Mouse (Mus musculus) CD4-positive, CD25-positive, alpha-beta regulatory T cell (primary cell): ENCODE results near the gene Krtap13-1. TPM values are rescaled to one million over a fixed set of nuclear protein-coding genes. Genes with fewer than 3 reads are reported as not detected.

ENCODE experiments used
- polyA plus RNA-seq: library from polyadenylated mRNA; unstranded; fragments of 100-300 nt; shearing (Covaris generic); gene quantifications from one replicate; pipeline ENCODE4 v1.2.1, GENCODE M21; 2017

The Krtap13-1 gene
- polyA plus RNA-seq, result not detected

DNA sequence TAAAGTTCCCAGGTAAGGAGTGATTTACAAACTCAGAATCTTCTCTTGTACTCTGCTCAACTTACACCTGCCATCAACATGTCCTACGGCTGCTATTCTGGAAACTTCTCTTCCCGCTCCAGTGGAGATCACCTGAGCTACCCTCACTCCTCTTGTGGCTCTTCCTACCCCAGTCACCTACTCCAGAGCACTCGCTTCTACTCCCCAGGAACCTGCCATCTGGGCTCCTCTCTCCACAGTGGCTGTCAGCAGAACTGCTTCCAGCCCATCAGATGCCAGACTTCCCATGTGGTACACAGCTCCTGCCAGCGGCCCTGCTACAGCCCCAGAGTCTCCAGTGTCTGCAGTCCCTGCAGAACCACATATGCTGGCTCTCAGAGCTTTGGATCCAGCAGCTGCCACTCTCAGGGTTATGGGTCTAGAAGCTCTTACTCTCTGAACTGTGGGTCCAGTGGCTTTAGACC is at the start of gene Krtap13-1:
Krtap13-1 (plus strand) TSS at position 51 of the 464 bp plus-strand sequence.

DNA sequence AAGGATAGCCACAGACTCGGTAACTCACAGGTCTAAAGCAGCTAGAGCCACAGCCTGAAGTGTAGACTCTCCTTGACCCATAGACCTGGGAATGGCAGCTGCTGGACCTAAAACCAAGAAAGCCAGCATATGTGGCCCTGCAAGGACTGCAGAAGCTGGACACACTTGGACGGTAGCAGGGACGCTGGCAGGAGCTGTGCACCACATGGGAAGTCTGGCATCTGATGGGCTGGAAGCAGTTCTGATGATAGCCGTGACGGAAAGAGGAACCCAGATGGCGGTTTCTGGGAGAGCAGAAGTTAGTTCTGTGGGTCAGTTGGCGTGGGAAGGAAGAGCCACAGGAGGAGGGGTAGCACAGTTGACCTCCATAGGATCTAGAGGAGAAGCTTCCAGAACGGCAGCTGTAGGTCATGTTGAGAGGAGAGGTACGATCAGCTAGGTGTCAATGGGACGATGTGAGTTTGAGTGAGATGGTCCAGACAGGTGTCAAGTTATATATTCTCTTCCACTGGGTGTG is 21.1 kb upstream of the Krtap13-1 start, which contains the start of gene 2310061N02Rik:
2310061N02Rik (minus strand) TSS at position 467 of the 517 bp plus-strand sequence.

DNA sequence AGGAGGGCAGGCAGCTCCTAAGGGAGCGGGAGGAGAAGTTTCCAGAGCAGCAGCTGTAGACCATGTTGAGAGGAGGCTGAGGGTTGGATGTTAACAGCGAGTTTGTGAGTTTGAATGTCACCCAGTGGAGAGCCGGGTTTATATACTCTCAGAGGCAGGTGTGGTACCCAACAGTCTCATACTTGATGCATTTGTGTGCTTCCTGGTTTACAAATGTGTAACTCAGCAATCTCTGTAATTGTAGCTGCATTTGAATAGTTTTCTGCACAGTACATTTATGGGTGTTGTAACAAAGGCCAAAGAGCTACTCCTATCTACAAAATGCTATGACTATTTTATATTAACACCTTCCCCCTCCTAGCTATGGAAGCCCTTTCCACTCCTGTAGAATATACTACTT is 22.9 kb downstream of the Krtap13-1 start, which contains the start of gene Krtap13:
Krtap13 (minus strand) TSS at position 101 of the 400 bp plus-strand sequence.

DNA sequence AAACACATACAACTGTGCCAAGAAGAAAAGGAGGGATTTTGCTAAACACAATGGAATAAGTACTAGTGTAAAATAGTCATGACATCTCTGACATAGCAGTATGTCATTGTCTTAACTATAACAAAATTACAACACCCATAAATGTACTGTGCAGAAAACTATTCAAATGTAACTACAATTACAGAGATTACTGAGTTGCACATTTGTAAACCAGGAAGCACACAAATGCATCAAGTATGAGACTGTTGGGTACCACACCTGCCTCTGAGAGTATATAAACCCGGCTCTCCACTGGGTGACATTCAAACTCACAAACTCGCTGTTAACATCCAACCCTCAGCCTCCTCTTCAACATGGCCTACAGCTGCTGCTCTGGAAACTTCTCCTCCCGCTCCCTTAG is 29.9 kb downstream of the Krtap13-1 start, which contains the start of gene 2310034C09Rik:
2310034C09Rik (plus strand) TSS at position 301 of the 400 bp plus-strand sequence.

DNA sequence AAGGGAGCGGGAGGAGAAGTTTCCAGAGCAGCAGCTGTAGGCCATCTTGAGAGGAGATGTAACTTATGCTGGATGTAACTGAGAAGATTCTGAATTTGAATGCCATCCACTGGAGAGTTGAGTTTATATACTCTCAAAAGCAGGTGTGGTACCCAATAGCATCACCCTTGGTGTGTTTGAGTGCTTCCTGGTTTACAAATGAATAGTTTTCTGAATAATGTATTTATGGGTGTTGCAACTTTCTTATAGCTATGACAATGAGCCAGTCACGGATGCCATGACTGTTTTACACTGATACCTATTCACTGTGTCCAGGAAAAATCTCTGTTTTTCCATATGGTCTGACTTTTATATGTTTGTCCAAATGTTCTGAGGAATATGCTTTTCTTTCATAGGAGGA is 45.4 kb downstream of the Krtap13-1 start, which contains the start of gene 2310057N15Rik:
2310057N15Rik (minus strand) TSS at position 101 of the 400 bp plus-strand sequence.

DNA sequence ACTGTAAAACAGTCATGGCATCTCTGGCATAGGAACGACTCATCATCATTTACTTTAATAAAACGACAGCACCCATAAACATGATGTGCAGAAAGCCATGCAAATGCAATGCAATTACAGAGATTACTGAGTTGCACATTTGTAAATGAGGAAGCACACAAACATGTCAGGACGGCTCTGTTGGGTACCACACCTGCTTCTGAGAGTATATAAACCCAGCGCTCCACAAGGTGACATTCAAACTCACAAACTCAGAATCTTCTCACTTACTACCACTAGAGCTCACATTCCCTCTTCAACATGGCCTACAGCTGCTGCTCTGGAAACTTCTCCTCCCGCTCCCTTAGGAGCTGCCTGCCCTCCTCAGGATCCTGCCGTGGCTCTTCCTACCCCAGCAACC is 48.9 kb downstream of the Krtap13-1 start, which contains the start of gene Gm5965:
Gm5965 (plus strand) TSS at position 301 of the 400 bp plus-strand sequence.

Other genes starting within 250 kb of the Krtap13-1 start
- not detected for gene Cldn17, start 221.9 kb upstream of the Krtap13-1 start, polyA plus RNA-seq
- not detected for gene Cldn8, start 165.7 kb upstream of the Krtap13-1 start, polyA plus RNA-seq
- gene Krtap24-1, start 116.6 kb upstream of the Krtap13-1 start, polyA plus RNA-seq, result not detected
- gene 2310079G19Rik, start 101.2 kb upstream of the Krtap13-1 start, polyA plus RNA-seq, result not detected
- gene Krtap26-1, start 81.1 kb upstream of the Krtap13-1 start, polyA plus RNA-seq, result not detected
- not detected for gene Krtap27-1, start 57.2 kb upstream of the Krtap13-1 start, polyA plus RNA-seq
- gene 2310061N02Rik, start 20.9 kb upstream of the Krtap13-1 start, polyA plus RNA-seq, result not detected
- not detected for gene Krtap13, start 22.8 kb downstream of the Krtap13-1 start, polyA plus RNA-seq
- gene 2310034C09Rik, start 30.0 kb downstream of the Krtap13-1 start, polyA plus RNA-seq, result not detected
- gene 2310057N15Rik, start 45.3 kb downstream of the Krtap13-1 start, polyA plus RNA-seq, result not detected
- not detected for gene Gm5965, start 49.0 kb downstream of the Krtap13-1 start, polyA plus RNA-seq
- gene Gm20741, start 83.4 kb downstream of the Krtap13-1 start, polyA plus RNA-seq, result not detected
- gene Krtap15, start 91.4 kb downstream of the Krtap13-1 start, polyA plus RNA-seq, result not detected
- gene Krtap14, start 97.3 kb downstream of the Krtap13-1 start, polyA plus RNA-seq, result not detected
- not detected for gene Krtap19-1, start 140.5 kb downstream of the Krtap13-1 start, polyA plus RNA-seq
- gene Krtap19-2, start 145.4 kb downstream of the Krtap13-1 start, polyA plus RNA-seq, result not detected
- gene Krtap19-3, start 149.2 kb downstream of the Krtap13-1 start, polyA plus RNA-seq, result not detected
- not detected for gene Krtap19-4, start 156.2 kb downstream of the Krtap13-1 start, polyA plus RNA-seq
- not detected for gene Krtap19-5, start 167.6 kb downstream of the Krtap13-1 start, polyA plus RNA-seq
- gene Krtap19-9b, start 203.4 kb downstream of the Krtap13-1 start, polyA plus RNA-seq, result not detected
- gene Krtap16-3, start 234.0 kb downstream of the Krtap13-1 start, polyA plus RNA-seq, result not detected